Mouse (Mus musculus): Measurements from ENCODE around the gene Slc40a1.

The Slc40a1 gene

DNA sequence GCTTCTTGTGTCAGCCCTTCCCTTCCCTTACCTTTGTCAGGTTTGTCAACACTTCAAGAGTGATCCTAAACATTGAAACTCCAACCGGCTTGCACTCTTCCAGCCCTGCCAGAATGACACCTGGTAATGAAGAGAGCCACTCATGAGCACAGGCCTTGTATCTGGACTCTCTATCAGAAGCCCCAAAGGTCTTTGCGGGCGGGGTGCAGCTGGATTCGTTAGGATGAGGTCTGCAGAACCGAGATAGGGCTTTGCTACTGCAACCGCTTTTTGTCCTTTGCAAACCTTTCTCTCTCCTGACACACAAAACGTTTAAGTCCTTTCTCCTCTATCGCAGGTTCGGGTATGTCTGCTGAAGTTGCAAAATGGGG lies at the start of gene Slc40a1:
Gene Slc40a1, minus strand, starts transcription at position 131 of the 371 bp plus-strand sequence.
- no peak for DNase-seq (ENCODE audit: low read depth)

DNA sequence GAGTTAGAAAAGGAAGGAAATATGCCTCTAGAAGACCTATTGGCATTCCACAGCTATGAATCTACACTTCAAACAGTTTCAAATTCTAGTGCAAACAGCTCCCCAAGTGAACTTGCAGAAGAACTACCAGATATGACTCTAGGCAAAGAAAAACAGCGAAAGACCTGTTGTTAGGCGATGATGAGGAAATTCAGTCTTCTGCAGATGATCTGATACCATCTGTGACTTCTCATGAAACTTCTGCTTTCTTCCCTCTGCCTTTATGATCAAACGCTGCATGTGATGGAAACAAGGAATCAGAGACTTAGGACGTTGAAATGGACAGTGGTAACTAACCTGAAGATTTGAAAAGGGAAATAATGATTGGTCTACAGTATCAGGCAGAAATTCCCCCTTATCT lies 45.0 kb upstream of the Slc40a1 start:
- no peak for DNase-seq (ENCODE audit: low read depth)

DNA sequence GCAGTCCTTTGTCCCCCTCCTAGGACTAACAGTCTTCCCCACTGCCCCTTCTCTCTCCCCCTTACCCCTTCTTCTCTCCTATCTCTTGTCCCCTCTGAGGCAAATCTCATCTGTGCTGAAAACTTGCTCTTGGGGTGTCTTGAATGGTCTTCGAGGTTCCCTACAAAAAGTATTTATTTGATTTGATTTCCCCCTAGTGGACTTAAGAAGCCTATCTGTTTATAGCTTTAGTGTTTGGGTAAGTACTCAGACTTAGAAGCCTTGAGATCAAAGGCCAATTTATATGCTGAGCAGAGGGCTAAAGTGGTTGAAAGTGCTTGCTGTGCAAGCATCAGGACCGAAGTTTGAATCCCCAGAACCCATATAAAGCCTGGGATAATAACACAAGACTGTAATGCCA lies 22.7 kb upstream of the Slc40a1 start:
- DNase-seq (ENCODE audit: low read depth) = no peak

DNA sequence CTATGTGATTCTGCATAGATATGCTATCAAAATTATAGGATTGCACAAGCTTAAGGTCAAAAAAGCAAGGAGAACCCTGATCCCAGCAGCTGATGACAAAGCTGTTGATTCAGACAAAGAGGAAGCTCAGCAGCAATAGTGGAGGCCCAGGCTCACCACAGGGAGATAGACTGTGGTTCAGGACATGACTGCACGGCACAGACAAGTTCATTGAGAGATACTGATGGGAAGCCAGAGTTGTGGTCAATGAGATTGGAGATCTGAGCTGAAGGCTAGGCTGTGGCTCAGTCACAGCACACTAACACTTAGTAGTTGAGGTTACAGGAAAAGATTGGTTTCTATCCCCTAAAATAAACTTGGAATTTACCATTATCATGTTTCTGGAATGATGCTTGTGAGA lies 21.5 kb upstream of the Slc40a1 start:
- DNase-seq (ENCODE audit: low read depth) = no peak

DNA sequence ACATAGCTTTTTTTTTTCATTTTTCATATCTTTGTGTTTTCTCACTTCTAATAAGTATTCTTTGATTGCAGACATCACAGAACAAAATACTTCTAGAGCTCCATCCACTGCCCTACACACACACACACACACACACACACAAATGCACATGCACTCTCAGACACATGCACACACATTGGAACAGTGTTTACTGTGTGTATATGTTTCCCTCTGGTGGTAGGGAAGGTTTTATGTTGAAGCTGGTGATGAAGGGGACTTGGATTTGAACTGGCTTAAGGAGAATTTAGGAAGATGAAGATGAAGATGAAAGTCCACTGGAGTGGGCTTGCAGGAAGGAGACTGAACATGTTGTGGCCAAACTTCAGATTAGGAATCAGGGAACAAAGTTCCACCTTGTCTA lies 4.8 kb upstream of the Slc40a1 start:
- DNase-seq (ENCODE audit: low read depth) = no peak

DNA sequence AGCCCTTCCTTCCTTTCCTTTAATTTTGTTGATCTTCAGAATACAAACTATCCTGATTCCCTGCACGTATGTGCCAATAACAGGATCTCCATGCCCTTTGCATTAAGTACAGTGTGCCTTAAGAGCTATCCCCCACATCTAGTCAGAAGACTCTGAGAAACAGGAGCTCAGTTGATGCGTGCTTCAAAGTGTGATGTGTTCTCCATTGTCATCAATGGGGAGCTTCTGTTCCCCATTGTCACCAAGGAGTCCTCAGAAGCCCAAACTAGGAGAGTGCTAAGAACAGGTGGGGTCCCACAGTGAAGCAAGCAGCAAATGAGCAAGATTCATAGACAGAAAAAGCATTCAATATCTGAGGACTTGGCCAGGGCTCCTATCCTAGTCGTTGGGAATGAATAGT lies 588 bp upstream of the Slc40a1 start:
- DNase-seq (ENCODE audit: low read depth) = no peak

DNA sequence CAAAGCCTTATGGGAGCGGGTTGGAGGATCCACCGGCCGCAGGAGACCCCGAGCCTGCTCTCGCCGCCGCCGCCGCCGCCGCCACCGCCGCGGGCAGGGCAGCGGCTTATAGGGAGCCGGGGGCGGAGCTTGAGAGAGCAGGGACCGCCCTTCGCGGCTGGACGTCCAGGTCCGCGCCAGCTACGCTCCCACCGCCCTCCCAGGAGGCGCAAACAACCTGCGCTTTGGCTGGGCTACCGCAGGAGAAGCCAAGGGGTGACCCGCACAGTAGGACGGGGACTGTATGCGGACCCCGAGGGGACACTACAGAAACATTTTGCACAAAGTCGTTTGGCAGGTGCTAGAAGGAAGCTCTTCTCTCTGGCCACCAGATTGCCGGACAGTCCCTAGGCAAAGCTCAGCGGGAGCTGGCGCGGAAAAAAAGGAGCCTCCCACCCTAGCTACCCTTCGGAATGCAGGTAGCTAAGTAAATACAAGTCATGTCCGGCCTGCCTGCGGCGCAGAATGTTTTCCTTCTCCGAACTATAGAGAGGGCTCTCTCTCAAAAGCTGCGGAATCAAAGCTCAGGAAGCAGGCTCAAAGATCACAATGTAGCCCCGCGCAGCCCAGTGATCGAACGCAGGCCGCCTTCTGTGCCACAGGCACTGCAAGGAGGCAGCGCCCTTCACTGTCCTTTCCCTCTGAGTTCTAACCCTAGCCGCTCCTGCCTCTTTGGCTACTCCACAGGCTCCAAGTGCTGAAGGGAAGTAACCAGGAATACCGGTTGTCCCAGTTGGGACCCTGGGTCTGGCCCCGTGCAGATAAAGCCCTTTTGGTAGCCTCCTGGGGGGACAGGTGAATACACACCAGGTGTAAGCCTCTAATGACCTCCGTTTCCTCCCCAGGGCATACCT lies 577 bp downstream of the Slc40a1 start:
- no peak for DNase-seq (ENCODE audit: low read depth)

DNA sequence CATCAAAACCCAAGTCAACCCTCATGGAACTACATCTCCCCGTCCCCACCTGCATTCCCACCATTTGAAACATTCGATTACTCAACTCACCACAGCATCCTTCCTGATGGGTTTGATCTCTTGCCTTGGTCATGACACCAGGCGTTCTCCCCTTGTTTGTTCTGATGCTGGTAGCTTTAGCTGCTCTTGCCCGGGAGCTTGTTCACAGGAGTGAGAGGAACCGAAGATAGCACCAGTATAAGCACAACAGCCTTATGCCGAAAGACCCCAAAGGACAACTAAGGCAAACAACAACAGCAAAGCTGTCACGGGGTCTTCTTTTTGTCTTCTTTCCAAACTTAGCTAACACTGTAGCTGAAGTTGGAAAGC lies 1.2 kb downstream of the Slc40a1 start:
- no peak for DNase-seq (ENCODE audit: low read depth)

DNA sequence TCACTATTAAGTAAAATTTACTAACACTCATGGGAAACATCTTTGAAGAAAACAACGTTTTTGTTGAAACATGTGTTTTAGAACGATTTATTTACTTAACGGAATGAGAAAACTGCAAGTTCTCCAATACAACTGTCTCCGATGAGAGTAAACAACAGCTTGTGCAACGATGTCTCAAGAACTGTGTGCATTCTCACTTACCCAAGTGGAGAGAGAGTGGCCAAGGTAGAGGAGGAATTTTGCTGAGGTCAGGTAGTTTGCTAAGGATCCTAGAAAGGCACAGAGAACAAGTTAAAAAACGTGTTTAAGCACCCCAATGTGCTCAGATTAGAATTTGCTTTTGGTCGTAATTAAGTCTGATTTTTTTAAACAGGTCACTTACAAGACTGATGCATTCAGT lies 1.8 kb downstream of the Slc40a1 start:
- no peak for DNase-seq (ENCODE audit: low read depth)

DNA sequence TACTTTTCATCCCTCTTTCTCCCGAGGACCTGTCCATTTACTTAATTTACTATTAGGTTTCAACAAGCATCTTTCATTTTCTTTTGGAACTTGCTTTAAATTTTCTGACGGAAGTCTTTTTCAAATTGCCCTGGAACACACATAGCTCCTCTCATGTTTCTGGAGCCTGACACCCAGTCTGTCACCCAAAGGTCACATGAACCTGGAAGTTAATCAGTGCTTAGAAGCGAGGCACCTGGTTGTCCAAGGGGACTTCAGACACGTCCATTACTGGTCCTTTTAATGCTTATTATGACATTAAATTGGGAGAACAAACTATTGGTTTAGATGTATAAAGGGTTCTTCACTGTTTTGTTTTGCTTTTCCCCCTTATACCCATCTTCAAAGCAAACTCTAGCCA lies 3.0 kb downstream of the Slc40a1 start:
- DNase-seq (ENCODE audit: low read depth) = no peak

DNA sequence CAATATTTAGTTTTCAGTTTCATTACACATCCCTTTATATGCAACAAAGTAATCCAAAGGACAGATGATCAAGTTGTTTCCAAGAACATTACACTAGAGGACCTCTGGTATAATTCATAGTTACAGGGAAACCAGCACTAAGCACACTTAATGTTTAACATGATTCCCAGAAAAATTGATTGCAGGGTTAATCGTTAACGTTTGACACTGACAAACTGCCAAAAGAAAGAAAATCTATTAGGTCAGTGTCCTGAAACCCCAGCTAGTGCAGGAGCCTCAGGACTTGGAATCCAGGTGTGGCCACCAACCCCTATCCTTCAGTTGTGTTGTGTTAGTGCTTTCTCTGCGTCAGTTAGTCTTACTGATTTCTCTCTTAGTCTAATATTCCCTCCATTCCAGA lies 5.6 kb downstream of the Slc40a1 start:
- DNase-seq (ENCODE audit: low read depth) = no peak

DNA sequence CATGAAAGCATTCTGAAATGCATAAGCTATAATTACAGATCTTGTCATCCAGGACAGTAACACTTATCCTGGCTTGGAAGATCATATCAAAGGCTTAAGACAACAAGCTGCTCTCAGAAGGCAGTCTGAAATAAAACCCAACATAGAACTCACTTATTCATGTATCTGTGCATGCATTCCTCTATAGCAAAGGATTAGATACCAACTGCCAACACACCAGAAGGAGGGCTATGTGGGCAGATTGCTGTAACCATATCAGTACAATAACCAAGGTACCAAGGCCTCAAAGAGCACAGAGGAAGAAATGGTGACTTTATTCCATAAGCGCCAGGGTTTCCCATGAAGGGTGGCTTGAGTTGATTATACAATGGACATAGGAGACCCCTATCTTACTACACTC lies 6.6 kb downstream of the Slc40a1 start:
- no peak for DNase-seq (ENCODE audit: low read depth)

DNA sequence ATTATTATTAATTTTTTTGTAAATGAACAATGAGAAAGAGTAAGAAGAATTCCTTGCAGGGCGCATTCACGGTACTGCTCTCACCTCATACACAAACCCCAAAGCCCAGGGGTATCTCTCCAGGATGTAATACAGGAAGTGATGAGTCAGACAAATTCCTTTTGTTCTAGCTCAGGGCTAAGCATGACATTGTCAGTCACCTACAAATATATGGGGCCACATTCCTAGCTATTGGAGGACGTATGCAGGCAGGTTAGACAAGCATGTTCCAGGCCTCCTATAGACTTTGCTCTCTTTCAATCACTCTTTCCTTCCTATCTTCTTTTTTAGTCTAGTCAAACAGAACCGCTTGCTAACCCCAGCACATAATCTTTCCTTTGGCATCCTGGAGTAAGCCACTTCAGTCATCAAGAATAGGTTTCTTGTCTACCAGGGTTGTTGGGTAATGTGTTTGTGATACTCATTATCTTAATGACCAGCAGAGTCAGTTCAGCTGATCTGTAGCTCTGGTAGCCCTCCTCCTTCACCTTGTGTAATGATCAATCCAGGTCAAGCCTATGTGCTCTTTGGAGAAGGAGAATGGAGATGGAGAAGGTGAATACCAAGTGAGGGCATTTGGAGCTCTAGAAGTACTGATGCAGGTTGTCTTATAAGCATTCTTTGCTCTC lies 9.1 kb downstream of the Slc40a1 start:
- no peak for DNase-seq (ENCODE audit: low read depth)

DNA sequence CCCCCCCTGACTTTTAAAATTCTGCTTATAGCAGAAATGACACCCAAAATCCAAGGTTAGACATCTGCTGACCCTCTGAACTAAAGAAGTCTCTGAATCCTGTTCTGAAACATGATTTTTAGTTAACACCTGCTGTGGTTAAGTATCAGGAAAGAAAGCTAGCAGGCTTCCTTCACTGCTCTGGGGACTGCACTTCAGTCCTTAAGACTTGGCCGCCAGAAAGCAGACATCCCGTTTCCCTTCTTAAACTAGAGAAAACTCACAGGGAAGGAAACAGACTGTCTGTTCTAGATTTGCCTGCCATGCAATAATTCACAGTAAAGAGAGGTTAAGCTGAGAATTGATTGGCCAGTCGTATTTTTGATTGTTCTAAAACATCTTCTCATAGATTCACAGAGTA lies 10.1 kb downstream of the Slc40a1 start:
- DNase-seq (ENCODE audit: low read depth) = no peak

DNA sequence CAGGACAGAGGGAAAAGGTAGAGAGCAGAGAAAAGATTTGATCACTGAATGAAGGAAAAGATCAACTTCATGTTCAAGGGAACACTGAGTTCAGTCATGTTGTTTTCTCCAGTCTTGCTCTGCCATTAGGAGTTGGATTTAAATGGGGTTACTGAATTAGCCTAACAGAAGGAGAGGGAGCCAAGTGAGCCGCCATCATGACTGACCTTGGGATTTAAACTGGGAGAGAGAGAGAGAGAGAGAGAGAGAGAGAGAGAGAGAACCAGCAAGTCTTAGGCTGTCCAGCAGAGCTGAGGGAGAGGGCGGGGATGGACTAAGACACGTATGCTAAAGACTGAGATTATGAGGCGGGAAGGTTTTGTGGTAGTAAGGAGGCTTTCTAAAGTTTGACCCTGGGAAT lies 12.1 kb downstream of the Slc40a1 start:
- no peak for DNase-seq (ENCODE audit: low read depth)

DNA sequence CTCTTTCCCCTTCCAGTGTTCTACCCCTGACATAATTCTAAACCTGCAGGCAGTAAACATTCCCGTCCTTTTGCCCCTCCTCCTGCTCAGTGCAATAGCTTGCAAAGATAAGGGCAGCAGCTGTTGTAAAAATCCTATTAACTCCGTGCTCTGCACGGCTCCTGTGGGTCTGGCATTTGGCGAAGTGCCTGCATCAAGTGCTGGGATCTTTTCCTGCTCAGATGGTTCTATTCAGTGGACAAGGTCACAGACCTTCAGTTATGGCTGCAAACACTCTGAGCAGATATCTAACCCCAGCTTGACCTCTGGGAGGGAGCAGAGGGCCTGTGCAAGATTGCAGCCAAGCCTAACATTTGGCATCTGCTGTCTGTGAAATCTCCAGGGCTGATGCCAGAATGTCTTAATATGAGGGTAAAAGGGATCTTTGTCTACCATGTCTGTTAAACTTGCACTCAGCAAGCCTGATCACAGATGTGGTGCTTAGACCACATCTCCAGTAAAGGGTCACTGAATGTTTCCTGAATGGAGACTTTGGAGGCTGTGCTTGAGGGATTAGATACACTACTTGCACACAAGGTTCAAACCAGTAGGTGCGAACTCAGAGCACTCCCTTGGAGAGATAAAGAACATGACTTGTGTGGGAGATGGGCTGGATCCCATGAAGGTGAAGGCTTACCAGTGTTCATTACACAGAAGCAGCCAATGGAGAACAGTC lies 21.1 kb downstream of the Slc40a1 start:
- no peak for DNase-seq (ENCODE audit: low read depth)

DNA sequence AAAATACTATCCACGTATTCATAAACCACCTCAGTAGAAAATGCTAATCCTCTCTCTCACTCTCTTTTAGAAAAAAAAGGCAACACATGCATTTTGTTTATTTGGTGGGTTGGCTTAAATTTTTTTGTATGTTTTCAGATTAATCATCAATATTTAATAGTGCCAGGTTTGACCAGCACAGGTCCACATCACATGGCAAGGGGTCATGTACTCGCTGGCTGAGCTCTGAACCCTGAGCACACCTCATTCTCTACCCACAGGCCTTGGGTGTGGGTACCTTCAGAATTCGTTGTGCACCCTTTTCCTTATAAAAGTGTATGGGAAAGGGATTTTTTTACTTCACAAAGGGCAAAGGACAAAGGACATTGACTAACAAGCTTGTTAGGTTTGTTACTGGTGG lies 22.2 kb downstream of the Slc40a1 start:
- no peak for DNase-seq (ENCODE audit: low read depth)

DNA sequence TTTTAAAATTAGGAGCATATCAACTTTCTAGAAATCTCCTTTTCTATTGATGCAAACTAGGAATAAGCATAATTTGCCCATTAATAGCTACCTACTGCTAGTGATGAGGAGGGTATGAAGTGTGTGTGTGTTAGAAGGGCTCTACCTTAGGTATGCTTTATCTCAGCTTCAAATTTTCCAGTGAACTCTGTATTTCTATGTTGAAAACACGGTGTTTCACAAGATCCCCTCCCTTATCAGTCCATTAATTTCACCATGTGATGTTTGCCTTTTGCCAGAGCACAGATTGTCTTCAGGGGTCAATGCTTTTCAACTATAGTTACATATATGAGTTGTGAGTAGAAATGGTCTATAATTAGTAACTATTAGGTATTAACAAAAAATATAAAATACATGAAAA lies 28.3 kb downstream of the Slc40a1 start:
- DNase-seq (ENCODE audit: low read depth) = no peak

DNA sequence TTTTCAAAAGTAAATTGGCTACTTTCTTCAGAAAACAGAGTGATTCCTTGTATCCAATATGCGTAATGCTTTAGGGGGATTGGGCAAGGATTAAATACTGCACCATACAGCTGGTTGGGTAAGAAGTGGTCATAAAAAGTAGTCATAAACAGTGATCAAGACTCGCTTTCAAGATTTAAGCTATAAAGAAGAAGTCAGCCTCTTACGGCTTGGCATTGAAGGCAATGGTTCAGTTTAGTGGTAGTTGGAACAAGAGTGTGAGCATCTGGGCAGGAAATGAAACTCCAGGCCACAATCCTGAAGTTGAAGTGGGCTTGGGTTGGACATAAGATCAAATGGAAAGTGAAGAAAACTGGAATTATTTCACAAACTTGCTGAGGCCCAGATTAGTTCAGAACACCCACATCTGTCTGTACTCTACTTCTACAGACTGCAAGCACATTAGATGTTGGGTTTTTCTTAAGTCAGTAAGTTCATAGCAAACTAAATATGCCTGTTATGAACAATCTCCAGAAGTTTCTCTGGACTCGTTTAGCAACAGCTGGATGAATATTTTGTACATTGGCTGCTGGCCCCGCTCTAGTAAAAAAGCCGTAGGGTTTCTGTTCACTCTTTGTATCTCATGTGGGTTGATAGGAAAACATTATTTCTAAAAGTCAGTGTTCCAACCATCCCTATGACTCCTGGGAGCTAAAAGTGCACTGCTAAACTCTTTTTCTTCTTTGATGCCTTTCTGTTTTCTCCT lies 32.0 kb downstream of the Slc40a1 start:
- DNase-seq (ENCODE audit: low read depth) = no peak

DNA sequence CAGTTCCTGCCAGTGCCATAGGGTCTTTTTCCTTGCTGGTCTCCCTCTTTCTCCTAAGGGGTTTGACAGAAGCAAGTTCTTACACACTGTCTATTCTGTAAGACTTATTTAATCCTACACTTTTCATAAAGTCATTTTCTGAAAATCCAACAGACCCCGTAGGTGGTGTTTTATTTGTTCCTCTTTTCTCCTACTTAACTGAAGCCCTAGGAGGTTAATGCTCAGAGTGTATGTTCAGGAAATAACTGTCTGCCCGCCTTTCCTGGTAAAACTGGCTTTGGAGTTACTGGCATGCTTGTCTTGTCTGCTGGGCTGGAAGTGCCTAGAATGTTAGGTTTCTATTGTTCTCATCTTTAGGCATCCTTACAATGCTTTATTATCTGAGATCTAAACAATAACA lies 34.3 kb downstream of the Slc40a1 start:
- DNase-seq (ENCODE audit: low read depth) = no peak

DNA sequence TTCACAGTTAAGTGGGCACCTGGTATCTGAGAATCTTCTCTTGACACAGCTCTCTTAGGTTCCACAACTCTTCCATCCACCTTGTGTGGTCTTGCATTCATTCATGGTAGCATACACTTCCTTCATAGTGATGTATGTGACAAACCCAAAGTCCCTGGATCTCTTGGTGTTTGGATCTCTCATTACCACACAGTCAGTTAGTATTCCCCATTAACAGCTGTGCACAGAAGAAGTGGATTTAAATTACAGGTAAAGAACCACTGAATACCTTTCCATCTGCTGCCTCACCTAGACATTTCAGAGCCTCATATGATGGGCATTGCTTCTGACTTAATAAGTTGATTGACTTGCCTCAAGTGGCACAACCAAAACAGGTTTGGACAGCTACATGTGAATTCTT lies 36.1 kb downstream of the Slc40a1 start, which contains the start of gene Gm5269:
Gene Gm5269, minus strand, starts transcription at position 101 of the 400 bp plus-strand sequence.
- no peak for DNase-seq (ENCODE audit: low read depth)

DNA sequence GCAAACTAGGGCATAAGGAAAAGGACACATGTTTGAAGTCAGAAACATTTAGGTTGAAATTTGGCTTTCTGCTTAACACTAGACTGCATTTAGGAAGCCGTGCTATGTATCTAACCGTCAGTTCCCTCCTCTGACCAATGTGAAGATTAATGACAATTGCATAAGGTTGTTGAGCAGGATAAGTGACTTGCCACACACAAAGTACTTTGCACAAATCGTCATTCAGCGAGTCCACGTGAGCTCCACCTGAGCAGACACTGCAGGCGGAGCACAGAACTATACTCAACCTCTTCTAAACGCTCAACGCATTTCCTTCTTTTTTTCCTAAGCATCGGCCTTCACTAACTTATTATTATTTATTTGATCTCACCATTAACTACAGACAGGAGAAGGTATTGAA lies 39.5 kb downstream of the Slc40a1 start:
- no peak for DNase-seq (ENCODE audit: low read depth)
